Mouse (Mus musculus) limb, embryonic 10.5 days (tissue): ENCODE results near the gene Dars. TPM values are rescaled to one million over a fixed set of nuclear protein-coding genes. Genes with fewer than 3 reads are reported as not detected.

Experiments
- DNase-seq: peaks from one replicate; pipeline ENCODE4 v3.0.0-alpha.2; 2017; ENCODE audit warnings: low spot score
- H3K27ac ChIP-seq: fragments of 300-500 bp; sonication (generic); 2 replicates; pipeline ENCODE4 v1.5.1; 2016; ENCODE audit warnings: mild to moderate bottlenecking
- H3K27me3 ChIP-seq: fragments of 300-500 bp; sonication (generic); 2 replicates; pipeline ENCODE4 v1.6.1; 2016; ENCODE audit warnings: low read depth, mild to moderate bottlenecking; ENCODE audit not compliant: poor library complexity, severe bottlenecking
- H3K36me3 ChIP-seq: fragments of 300-500 bp; sonication (generic); 2 replicates; pipeline ENCODE4 v1.6.1; 2016; ENCODE audit warnings: mild to moderate bottlenecking, moderate library complexity
- H3K4me1 ChIP-seq: fragments of 300-500 bp; sonication (generic); 2 replicates; pipeline ENCODE4 v1.6.1; 2016
- H3K4me3 ChIP-seq: fragments of 300-500 bp; sonication (generic); 2 replicates; pipeline ENCODE4 v1.5.1; 2016; ENCODE audit warnings: mild to moderate bottlenecking, moderate library complexity
- H3K9me3 ChIP-seq: fragments of 300-500 bp; sonication (generic); replicated peaks from 2 replicates; pipeline ENCODE4 v1.6.1; 2016; ENCODE audit warnings: mild to moderate bottlenecking
- WGBS: fragments of 180-500 bp; shearing (Covaris S2); methylation state at CpG from one replicate; pipeline ENCODE4 v1.1.7; 2016; 5-methylcytosine and 5-hydroxymethylcytosine counted together
- polyA plus RNA-seq: library from polyadenylated mRNA; unstranded; fragments of >200 nt; fragmentation: Nextera tagmentation; extraction: Ambion mirVana; gene quantifications from 2 replicates; pipeline ENCODE4 v1.2.1, GENCODE M21; 2016

Gene Dars
- polyA plus RNA-seq, 1 experiment from 2014 or later, result 148 TPM

DNA sequence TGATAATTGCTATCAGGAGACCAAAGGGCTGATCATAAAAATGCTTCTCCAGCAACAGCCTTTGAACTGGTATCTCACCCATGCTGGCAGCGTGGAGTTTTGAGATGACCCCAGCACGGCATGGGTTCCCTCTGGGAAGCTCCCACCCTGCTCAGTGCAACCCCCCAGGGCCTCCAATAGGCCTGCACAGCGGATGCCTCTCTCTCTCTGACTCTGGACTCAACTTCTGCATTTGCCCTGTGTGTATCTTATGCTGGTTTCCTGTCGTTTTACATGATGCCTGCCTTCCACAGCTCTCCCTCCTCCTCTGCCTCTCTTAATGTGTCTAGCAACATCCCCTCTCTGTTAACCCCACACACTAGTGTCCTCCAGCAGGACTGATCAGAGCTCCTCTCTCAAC lies 102.5 kb downstream of the Dars start:
- Histone ChIP-seq H3K36me3 (no peaks in the 10 kb centered on the region), H3K9me3 (no peaks in the 10 kb centered on the region), H3K4me3 (no peak overlapping the region), H3K27ac (no peak overlapping the region), H3K27me3 (no peaks in the 10 kb centered on the region), H3K4me1 (no peaks in the 10 kb centered on the region)
- 69% methylated on average over 4 of the region's 4 CpGs for WGBS
- DNase-seq, result no peak

Other genes starting within 250 kb of the Dars start
- 46.0 and 55.2 TPM in 2 replicates for gene Ubxn4, start 173.4 kb downstream of the Dars start, polyA plus RNA-seq
- 0.15 and 0.36 TPM in 2 replicates for gene Lct, start 89.0 kb downstream of the Dars start, polyA plus RNA-seq
- gene Mcm6, start 57.7 kb downstream of the Dars start, polyA plus RNA-seq, result 315 and 325 TPM in 2 replicates
- 1.8 and 2.1 TPM in 2 replicates for gene Cxcr4, start 174.9 kb upstream of the Dars start, polyA plus RNA-seq